Mouse (Mus musculus): ENCODE results near the gene Depdc7. TPM values are rescaled to one million over a fixed set of nuclear protein-coding genes. Genes with fewer than 3 reads are reported as not detected.
A peak's percentile ranks its signal among the peaks of the same experiment; 100 is the strongest.

The Depdc7 gene
- polyA plus RNA-seq, 1 experiment, result not detected

DNA sequence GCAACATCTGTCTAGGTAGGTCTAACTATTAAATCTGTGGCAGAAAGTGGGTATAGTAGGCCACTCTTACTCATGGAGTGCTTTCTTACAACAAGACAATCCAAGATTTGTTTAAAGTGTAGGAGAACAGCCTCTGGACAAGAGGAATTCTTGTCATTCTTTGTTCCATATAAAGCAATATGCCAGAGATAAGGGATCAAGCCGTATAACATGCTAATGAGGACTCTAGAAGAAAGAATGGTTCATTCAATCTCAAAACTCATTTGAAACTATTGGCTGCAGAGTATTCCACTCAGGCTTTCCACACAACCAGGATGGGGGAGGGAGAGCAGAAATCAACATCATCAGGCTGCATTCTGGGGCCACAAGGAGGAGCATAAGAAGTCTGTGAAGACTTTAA, 15.3 kb downstream of the Depdc7 start:
- TF ChIP-seq CTCF (IDR thresholded peaks at IDR 0.05; ENCODE audit: insufficient read depth, low read depth, low read length) (no peak), POLR2A (IDR thresholded peaks at IDR 0.05; ENCODE audit: insufficient read depth, low read depth, low read length) (no peak)
- 81% methylated on average over 1 of the region's 1 CpGs for WGBS
- no peaks in the 10 kb centered on the region for H3K4me1 ChIP-seq (ENCODE audit: control insufficient read depth, insufficient read depth, low read length)
- no peak overlapping the region for H3K27ac ChIP-seq (ENCODE audit: insufficient read depth, low read depth, low read length)
- H3K4me3 ChIP-seq (ENCODE audit: insufficient read depth, low read depth, low read length), result no peak overlapping the region

- 85% methylated on average over 3 of the region's 3 CpGs for WGBS
- Histone ChIP-seq H3K4me1 (ENCODE audit: control insufficient read depth, insufficient read depth, low read length) (no peaks in the 10 kb centered on the region), H3K27ac (ENCODE audit: insufficient read depth, low read depth, low read length) (no peak overlapping the region), H3K4me3 (ENCODE audit: insufficient read depth, low read depth, low read length) (no peak overlapping the region)
- TF ChIP-seq POLR2A (IDR thresholded peaks at IDR 0.05; ENCODE audit: insufficient read depth, low read depth, low read length), result no peak
- TF ChIP-seq CTCF (IDR thresholded peaks at IDR 0.05; ENCODE audit: insufficient read depth, low read depth, low read length), result no peak
These were observed 20.7 kb downstream of the Depdc7 start for GRCm38 (mm10) chr2:104722021-104722420.

GRCm38 (mm10) chr2:104717827-104718226, 24.9 kb downstream of the Depdc7 start:
- Histone ChIP-seq H3K4me1 (ENCODE audit: control insufficient read depth, insufficient read depth, low read length) (no peaks in the 10 kb centered on the region; the same call in 1 of the 2 replicates), H3K4me3 (ENCODE audit: insufficient read depth, low read depth, low read length) (no peak overlapping the region), H3K27ac (ENCODE audit: insufficient read depth, low read depth, low read length) (no peak overlapping the region)
- TF ChIP-seq POLR2A (IDR thresholded peaks at IDR 0.05; ENCODE audit: insufficient read depth, low read depth, low read length) (no peak), CTCF (IDR thresholded peaks at IDR 0.05; ENCODE audit: insufficient read depth, low read depth, low read length) (no peak)
- WGBS, result 91% methylated on average over 4 of the region's 4 CpGs

GRCm38 (mm10) chr2:104717231-104717735, 25.4 kb downstream of the Depdc7 start:
- no peak overlapping the region for H3K4me3 ChIP-seq (ENCODE audit: insufficient read depth, low read depth, low read length)
- H3K27ac ChIP-seq (ENCODE audit: insufficient read depth, low read depth, low read length), result no peak overlapping the region
- WGBS, result 79% methylated on average over 2 of the region's 2 CpGs
- no peaks in the 10 kb centered on the region; the same call in 1 of the 2 replicates for H3K4me1 ChIP-seq (ENCODE audit: control insufficient read depth, insufficient read depth, low read length)
- TF ChIP-seq CTCF (IDR thresholded peaks at IDR 0.05; ENCODE audit: insufficient read depth, low read depth, low read length), result no peak
- no peak for TF ChIP-seq POLR2A (IDR thresholded peaks at IDR 0.05; ENCODE audit: insufficient read depth, low read depth, low read length)

DNA sequence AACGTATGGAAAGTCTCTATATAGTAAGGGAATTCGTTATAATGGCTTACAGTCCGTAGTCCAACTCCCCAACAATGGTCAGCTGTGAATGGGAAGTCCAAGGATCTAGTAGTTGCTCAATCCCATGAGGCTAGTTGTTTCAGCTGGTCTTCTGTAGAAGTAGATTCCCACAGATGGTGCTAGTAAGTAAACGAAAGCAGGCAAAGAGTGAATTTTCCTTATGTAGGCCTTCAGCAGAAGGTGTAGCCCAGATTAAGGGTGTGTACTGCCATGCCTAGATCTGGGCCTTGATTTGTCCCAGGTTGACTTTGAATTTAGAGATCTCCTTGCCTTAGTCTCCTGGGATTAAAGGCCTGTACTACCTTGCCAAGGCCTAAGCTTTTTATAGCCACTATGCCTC, 26.4 kb downstream of the Depdc7 start, which contains the start of gene Pin1rt1:
Pin1rt1 (minus strand) TSS at position 101 of the 400 bp plus-strand sequence.
- H3K4me3 ChIP-seq (ENCODE audit: insufficient read depth, low read depth, low read length), result no peak within 1 kb of the TSS
- no peak for TF ChIP-seq POLR2A (IDR thresholded peaks at IDR 0.05; ENCODE audit: insufficient read depth, low read depth, low read length)
- TF ChIP-seq CTCF (IDR thresholded peaks at IDR 0.05; ENCODE audit: insufficient read depth, low read depth, low read length), result no peak
- H3K27ac ChIP-seq (ENCODE audit: insufficient read depth, low read depth, low read length), result no peak within 1 kb of the TSS
- no peaks in the 10 kb centered on the region; the same call in 1 of the 2 replicates for H3K4me1 ChIP-seq (ENCODE audit: control insufficient read depth, insufficient read depth, low read length)
- 95% methylated on average over 4 of the region's 4 CpGs for WGBS

GRCm38 (mm10) chr2:104714254-104714691, 28.4 kb downstream of the Depdc7 start:
- TF ChIP-seq CTCF (IDR thresholded peaks at IDR 0.05; ENCODE audit: insufficient read depth, low read depth, low read length) (no peak), POLR2A (IDR thresholded peaks at IDR 0.05; ENCODE audit: insufficient read depth, low read depth, low read length) (no peak)
- H3K4me1 ChIP-seq (ENCODE audit: control insufficient read depth, insufficient read depth, low read length), result peaks cover 2% of the 10 kb centered on the region; the same call in 1 of the 2 replicates
- no peak overlapping the region for H3K27ac ChIP-seq (ENCODE audit: insufficient read depth, low read depth, low read length)
- 60% methylated on average over 15 of the region's 15 CpGs for WGBS
- no peak overlapping the region for H3K4me3 ChIP-seq (ENCODE audit: insufficient read depth, low read depth, low read length)

- H3K27ac ChIP-seq (ENCODE audit: insufficient read depth, low read depth, low read length), result peak overlapping the region; percentile 81; the same call in 1 of the 2 replicates
- peaks cover 2% of the 10 kb centered on the region; the same call in 1 of the 2 replicates for H3K4me1 ChIP-seq (ENCODE audit: control insufficient read depth, insufficient read depth, low read length)
- 3% methylated on average over 7 of the region's 7 CpGs for WGBS
- peak overlapping the region; percentile 96 for H3K4me3 ChIP-seq (ENCODE audit: insufficient read depth, low read depth, low read length)
- TF ChIP-seq CTCF (IDR thresholded peaks at IDR 0.05; ENCODE audit: insufficient read depth, low read depth, low read length) (no peak), POLR2A (IDR thresholded peaks at IDR 0.05; ENCODE audit: insufficient read depth, low read depth, low read length) (no peak)
These were observed 30.2 kb downstream of the Depdc7 start for GRCm38 (mm10) chr2:104712486-104712809.

DNA sequence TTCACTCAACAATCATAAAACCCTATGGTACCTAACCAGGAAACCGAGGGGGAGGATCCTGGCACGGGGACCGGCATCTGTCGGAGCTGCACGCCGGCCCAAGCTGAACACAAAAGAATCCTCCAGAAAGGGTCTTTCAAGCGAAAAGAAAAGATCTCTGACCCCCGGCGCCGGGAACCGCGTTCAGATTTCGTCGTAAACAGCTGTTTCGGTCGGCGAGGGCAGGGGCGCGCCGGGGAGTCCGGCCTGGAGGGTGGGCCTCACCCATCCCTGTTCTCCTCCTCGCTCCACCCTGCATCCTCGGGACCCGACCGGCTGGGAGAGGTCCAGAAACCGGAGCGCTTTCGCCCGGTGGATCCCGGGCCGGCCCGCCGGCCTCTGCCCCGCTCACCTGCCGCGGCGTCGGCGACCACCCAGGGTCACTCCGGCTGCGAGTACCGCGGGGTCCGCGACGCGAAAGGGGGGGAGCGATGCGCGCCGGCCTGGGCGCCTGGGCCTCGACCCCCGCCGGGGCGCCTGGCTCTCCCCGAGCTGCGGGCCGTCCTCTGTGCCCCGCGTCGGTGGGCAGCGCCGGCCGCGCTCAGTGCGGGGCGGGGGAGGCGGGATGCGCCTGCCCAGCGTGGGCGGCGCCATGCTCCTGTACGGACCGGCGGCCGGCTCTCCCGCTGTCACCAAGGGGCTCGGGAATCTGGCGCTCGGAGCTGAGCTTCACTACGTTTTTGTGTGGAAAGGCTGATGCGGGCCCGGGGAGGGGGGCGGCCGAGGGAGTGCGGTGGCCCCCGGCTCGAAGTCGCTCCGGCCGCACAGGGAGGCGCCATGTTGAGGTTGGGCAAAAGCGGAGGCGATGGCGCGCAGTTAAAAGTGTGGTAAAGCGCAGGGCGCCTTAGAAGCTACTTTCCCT, 30.8 kb downstream of the Depdc7 start, which contains the start of gene Tcp11l1:
Tcp11l1 (minus strand) TSS at position 585 of the 901 bp plus-strand sequence.
- TF ChIP-seq POLR2A (IDR thresholded peaks at IDR 0.05; ENCODE audit: insufficient read depth, low read depth, low read length) (peak; percentile 55), CTCF (IDR thresholded peaks at IDR 0.05; ENCODE audit: insufficient read depth, low read depth, low read length) (no peak)
- peak within 1 kb of the TSS; percentile 96 for H3K4me3 ChIP-seq (ENCODE audit: insufficient read depth, low read depth, low read length)
- peaks cover 2% of the 10 kb centered on the region; the same call in 1 of the 2 replicates for H3K4me1 ChIP-seq (ENCODE audit: control insufficient read depth, insufficient read depth, low read length)
- WGBS, result under 1% methylated on average over 99 of the region's 99 CpGs
- peak within 1 kb of the TSS; percentile 81 for H3K27ac ChIP-seq (ENCODE audit: insufficient read depth, low read depth, low read length)

All from olfactory bulb, adult 2 months (tissue).